Mouse (Mus musculus): ENCODE measurements at regions not wholly inside any gene's neighbourhood (a gene's known extent, or its start where the extent isn't known, plus 50 kb on each side); places are given as distances from the start of the nearest gene placed in this dataset.

GRCm38 (mm10) chr17:82925751-82926150 lies 289.3 kb upstream of the Pkdcc start:
- Histone ChIP-seq H3K4me3 (ENCODE audit: insufficient read depth, poor library complexity, severe bottlenecking) (no peak overlapping the region), H3K36me3 (ENCODE audit: control insufficient read depth, insufficient read depth) (no peaks in the 10 kb centered on the region), H3K27me3 (ENCODE audit: control insufficient read depth, insufficient read depth, insufficient read length) (no peaks in the 10 kb centered on the region), H3ac (ENCODE audit: control insufficient read depth, insufficient read length, low read depth) (no peak overlapping the region), H3K79me2 (ENCODE audit: control insufficient read depth, insufficient read depth) (no peaks in the 10 kb centered on the region), H3K79me3 (ENCODE audit: low read depth) (no peaks in the 10 kb centered on the region)
- TF ChIP-seq MYOG (IDR thresholded peaks at IDR 0.05; ENCODE audit: control insufficient read depth, extremely low read depth, insufficient read length) (no peak), FOSL1 (IDR thresholded peaks at IDR 0.05; ENCODE audit: insufficient read depth, low read length, poor library complexity, severe bottlenecking) (no peak), CEBPB (IDR thresholded peaks at IDR 0.05; ENCODE audit: low read depth) (no peak), MYOD1 (IDR thresholded peaks at IDR 0.05; ENCODE audit: control insufficient read depth, insufficient read length, low read depth) (no peak), MAX (IDR thresholded peaks at IDR 0.05) (no peak), USF1 (IDR thresholded peaks at IDR 0.05; ENCODE audit: low read depth) (no peak), CTCF (IDR thresholded peaks at IDR 0.05; ENCODE audit: control insufficient read depth, insufficient read depth, insufficient read length) (no peak)

- H3K27me3 ChIP-seq (ENCODE audit: control insufficient read depth, insufficient read depth, insufficient read length) = no peaks in the 10 kb centered on the region
- H3K79me2 ChIP-seq (ENCODE audit: control insufficient read depth, insufficient read depth) = no peaks in the 10 kb centered on the region
- H3ac ChIP-seq (ENCODE audit: control insufficient read depth, insufficient read length, low read depth) = no peak overlapping the region
- H3K36me3 ChIP-seq (ENCODE audit: control insufficient read depth, insufficient read depth) = no peaks in the 10 kb centered on the region
- H3K79me3 ChIP-seq (ENCODE audit: low read depth) = no peaks in the 10 kb centered on the region
- TF ChIP-seq USF1 (IDR thresholded peaks at IDR 0.05; ENCODE audit: low read depth) (no peak), CTCF (IDR thresholded peaks at IDR 0.05; ENCODE audit: control insufficient read depth, insufficient read depth, insufficient read length) (no peak)
- no peak overlapping the region for H3K4me3 ChIP-seq (ENCODE audit: insufficient read depth, poor library complexity, severe bottlenecking)
These were observed 287.4 kb upstream of the Pkdcc start for GRCm38 (mm10) chr17:82927681-82928080.

- Histone ChIP-seq H3K79me2 (ENCODE audit: control insufficient read depth, insufficient read depth) (no peaks in the 10 kb centered on the region), H3K36me3 (ENCODE audit: control insufficient read depth, insufficient read depth) (no peaks in the 10 kb centered on the region), H3K27me3 (ENCODE audit: control insufficient read depth, insufficient read depth, insufficient read length) (no peaks in the 10 kb centered on the region), H3ac (ENCODE audit: control insufficient read depth, insufficient read length, low read depth) (no peak overlapping the region), H3K4me3 (ENCODE audit: insufficient read depth, poor library complexity, severe bottlenecking) (no peak overlapping the region), H3K79me3 (ENCODE audit: low read depth) (no peaks in the 10 kb centered on the region)
- TF ChIP-seq CEBPB (IDR thresholded peaks at IDR 0.05; ENCODE audit: low read depth) = no peak
- TF ChIP-seq USF1 (IDR thresholded peaks at IDR 0.05; ENCODE audit: low read depth) = no peak
- TF ChIP-seq CTCF (IDR thresholded peaks at IDR 0.05; ENCODE audit: control insufficient read depth, insufficient read depth, insufficient read length) = no peak
- TF ChIP-seq MAX (IDR thresholded peaks at IDR 0.05) = no peak
- no peak for TF ChIP-seq FOSL1 (IDR thresholded peaks at IDR 0.05; ENCODE audit: insufficient read depth, low read length, poor library complexity, severe bottlenecking)
- no peak for TF ChIP-seq MYOG (IDR thresholded peaks at IDR 0.05; ENCODE audit: control insufficient read depth, extremely low read depth, insufficient read length)
- no peak for TF ChIP-seq MYOD1 (IDR thresholded peaks at IDR 0.05; ENCODE audit: control insufficient read depth, insufficient read length, low read depth)
These were observed 285.6 kb upstream of the Pkdcc start for GRCm38 (mm10) chr17:82929511-82929910.

- no peaks in the 10 kb centered on the region for H3K36me3 ChIP-seq (ENCODE audit: control insufficient read depth, insufficient read depth)
- TF ChIP-seq MYOD1 (IDR thresholded peaks at IDR 0.05; ENCODE audit: control insufficient read depth, insufficient read length, low read depth) = no peak
- no peak for TF ChIP-seq MYOG (IDR thresholded peaks at IDR 0.05; ENCODE audit: control insufficient read depth, extremely low read depth, insufficient read length)
- TF ChIP-seq MAX (IDR thresholded peaks at IDR 0.05) = no peak
- no peak for TF ChIP-seq CTCF (IDR thresholded peaks at IDR 0.05; ENCODE audit: control insufficient read depth, insufficient read depth, insufficient read length)
- no peak for TF ChIP-seq CEBPB (IDR thresholded peaks at IDR 0.05; ENCODE audit: low read depth)
- TF ChIP-seq FOSL1 (IDR thresholded peaks at IDR 0.05; ENCODE audit: insufficient read depth, low read length, poor library complexity, severe bottlenecking) = no peak
- no peak for TF ChIP-seq USF1 (IDR thresholded peaks at IDR 0.05; ENCODE audit: low read depth)
- H3K4me3 ChIP-seq (ENCODE audit: insufficient read depth, poor library complexity, severe bottlenecking) = no peak overlapping the region
- no peak overlapping the region for H3ac ChIP-seq (ENCODE audit: control insufficient read depth, insufficient read length, low read depth)
- H3K27me3 ChIP-seq (ENCODE audit: control insufficient read depth, insufficient read depth, insufficient read length) = no peaks in the 10 kb centered on the region
- H3K79me3 ChIP-seq (ENCODE audit: low read depth) = no peaks in the 10 kb centered on the region
- H3K79me2 ChIP-seq (ENCODE audit: control insufficient read depth, insufficient read depth) = no peaks in the 10 kb centered on the region
These were observed 284.4 kb upstream of the Pkdcc start for GRCm38 (mm10) chr17:82930738-82931137.

- TF ChIP-seq CEBPB (IDR thresholded peaks at IDR 0.05; ENCODE audit: low read depth) (no peak), MYOG (IDR thresholded peaks at IDR 0.05; ENCODE audit: control insufficient read depth, extremely low read depth, insufficient read length) (no peak), USF1 (IDR thresholded peaks at IDR 0.05; ENCODE audit: low read depth) (no peak), MYOD1 (IDR thresholded peaks at IDR 0.05; ENCODE audit: control insufficient read depth, insufficient read length, low read depth) (no peak), MAX (IDR thresholded peaks at IDR 0.05) (no peak), CTCF (IDR thresholded peaks at IDR 0.05; ENCODE audit: control insufficient read depth, insufficient read depth, insufficient read length) (no peak), FOSL1 (IDR thresholded peaks at IDR 0.05; ENCODE audit: insufficient read depth, low read length, poor library complexity, severe bottlenecking) (no peak)
- H3ac ChIP-seq (ENCODE audit: control insufficient read depth, insufficient read length, low read depth) = no peak overlapping the region
- no peak overlapping the region for H3K4me3 ChIP-seq (ENCODE audit: insufficient read depth, poor library complexity, severe bottlenecking)
These were observed 283.6 kb upstream of the Pkdcc start for GRCm38 (mm10) chr17:82931476-82931875.

GRCm38 (mm10) chr17:82936836-82937235 lies 278.3 kb upstream of the Pkdcc start:
- H3K4me3 ChIP-seq (ENCODE audit: insufficient read depth, poor library complexity, severe bottlenecking) = no peak overlapping the region
- no peaks in the 10 kb centered on the region for H3K27me3 ChIP-seq (ENCODE audit: control insufficient read depth, insufficient read depth, insufficient read length)
- H3K36me3 ChIP-seq (ENCODE audit: control insufficient read depth, insufficient read depth) = no peaks in the 10 kb centered on the region
- no peak overlapping the region for H3ac ChIP-seq (ENCODE audit: control insufficient read depth, insufficient read length, low read depth)
- H3K79me2 ChIP-seq (ENCODE audit: control insufficient read depth, insufficient read depth) = no peaks in the 10 kb centered on the region
- no peaks in the 10 kb centered on the region for H3K79me3 ChIP-seq (ENCODE audit: low read depth)
- TF ChIP-seq CEBPB (IDR thresholded peaks at IDR 0.05; ENCODE audit: low read depth) (no peak), FOSL1 (IDR thresholded peaks at IDR 0.05; ENCODE audit: insufficient read depth, low read length, poor library complexity, severe bottlenecking) (no peak), MAX (IDR thresholded peaks at IDR 0.05) (no peak), USF1 (IDR thresholded peaks at IDR 0.05; ENCODE audit: low read depth) (no peak)

More at GRCm38 (mm10) chr17:82931476-82931875, 283.6 kb upstream of the Pkdcc start:
- Histone ChIP-seq H3K36me3 (ENCODE audit: control insufficient read depth, insufficient read depth) (no peaks in the 10 kb centered on the region), H3K79me2 (ENCODE audit: control insufficient read depth, insufficient read depth) (no peaks in the 10 kb centered on the region), H3K27me3 (ENCODE audit: control insufficient read depth, insufficient read depth, insufficient read length) (no peaks in the 10 kb centered on the region), H3K79me3 (ENCODE audit: low read depth) (no peaks in the 10 kb centered on the region)
